Mouse (Mus musculus): ENCODE results near the gene Adcy10. TPM values are rescaled to one million over a fixed set of nuclear protein-coding genes. Genes with fewer than 3 reads are reported as not detected.

Adcy10 gene
- polyA plus RNA-seq, 1 experiment from 2014 or later, result not detected

- DNase-seq (ENCODE audit: low spot score), result no peak
- Histone ChIP-seq H3K9me3 (ENCODE audit: control insufficient read depth, low read length) (no peaks in the 10 kb centered on the region), H3K36me3 (ENCODE audit: control insufficient read depth, insufficient read depth, low read length) (peaks cover 5% of the 10 kb centered on the region; the same call in 1 of the 2 replicates), H3K27me3 (ENCODE audit: control insufficient read depth, insufficient read depth, low read length) (no peaks in the 10 kb centered on the region), H3K4me3 (ENCODE audit: low read depth, low read length) (no peak overlapping the region), H3K4me2 (replicated peaks; ENCODE audit: low read depth) (no peak overlapping the region), H3K27ac (replicated peaks) (0 out of 2 replicates have a peak overlapping the region, but pooled peaks have one; percentile 25), H3K4me1 (replicated peaks; ENCODE audit: control insufficient read depth, insufficient read depth) (no peaks in the 10 kb centered on the region), H3K9ac (ENCODE audit: low read length) (no peak overlapping the region)
- no peak for ATAC-seq (ENCODE audit: low FRiP score, low TSS enrichment)
- TF ChIP-seq CTCF (IDR thresholded peaks at IDR 0.05; ENCODE audit: low read depth) (no peak), EP300 (optimal IDR thresholded peaks at IDR 0.05) (no peak)
- WGBS, result 49% methylated on average over 9 of the region's 9 CpGs
These were observed 125.5 kb downstream of the Adcy10 start for GRCm38 (mm10) chr1:165610321-165610999.

DNA sequence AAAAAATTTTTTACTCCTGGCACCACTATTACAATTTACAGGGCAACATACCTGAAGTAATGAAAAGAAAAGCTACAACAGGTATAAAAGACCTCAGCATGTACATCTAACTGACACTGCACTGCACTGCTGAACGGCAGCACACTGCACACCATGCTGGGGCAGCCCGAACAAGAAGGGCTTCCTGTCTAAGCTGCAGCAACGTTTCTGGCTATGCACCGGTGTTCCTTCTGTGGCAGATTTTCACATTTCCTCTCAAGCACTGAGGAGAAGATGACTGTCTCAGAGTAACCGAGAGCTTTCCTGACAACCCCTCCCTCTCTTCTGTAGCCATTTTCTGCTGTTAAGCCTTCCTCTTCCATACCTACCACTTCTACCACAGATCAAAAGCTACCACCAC is 127.7 kb downstream of the Adcy10 start:
- H3K9ac ChIP-seq (ENCODE audit: low read length), result no peak overlapping the region
- H3K4me1 ChIP-seq (replicated peaks; ENCODE audit: control insufficient read depth, insufficient read depth), result no peaks in the 10 kb centered on the region; the same call in 1 of the 2 replicates
- H3K4me2 ChIP-seq (replicated peaks; ENCODE audit: low read depth), result no peak overlapping the region
- no peak for ATAC-seq (ENCODE audit: low FRiP score, low TSS enrichment)
- TF ChIP-seq EP300 (optimal IDR thresholded peaks at IDR 0.05) (no peak), CTCF (IDR thresholded peaks at IDR 0.05; ENCODE audit: low read depth) (no peak)
- no peak for DNase-seq (ENCODE audit: low spot score)
- H3K4me3 ChIP-seq (ENCODE audit: low read depth, low read length), result no peak overlapping the region
- no peaks in the 10 kb centered on the region for H3K27me3 ChIP-seq (ENCODE audit: control insufficient read depth, insufficient read depth, low read length)
- 63% methylated on average over 5 of the region's 5 CpGs for WGBS
- H3K27ac ChIP-seq (replicated peaks), result no peak overlapping the region
- H3K36me3 ChIP-seq (ENCODE audit: control insufficient read depth, insufficient read depth, low read length), result peaks cover 5% of the 10 kb centered on the region; the same call in 1 of the 2 replicates
- H3K9me3 ChIP-seq (ENCODE audit: control insufficient read depth, low read length), result no peaks in the 10 kb centered on the region

DNA sequence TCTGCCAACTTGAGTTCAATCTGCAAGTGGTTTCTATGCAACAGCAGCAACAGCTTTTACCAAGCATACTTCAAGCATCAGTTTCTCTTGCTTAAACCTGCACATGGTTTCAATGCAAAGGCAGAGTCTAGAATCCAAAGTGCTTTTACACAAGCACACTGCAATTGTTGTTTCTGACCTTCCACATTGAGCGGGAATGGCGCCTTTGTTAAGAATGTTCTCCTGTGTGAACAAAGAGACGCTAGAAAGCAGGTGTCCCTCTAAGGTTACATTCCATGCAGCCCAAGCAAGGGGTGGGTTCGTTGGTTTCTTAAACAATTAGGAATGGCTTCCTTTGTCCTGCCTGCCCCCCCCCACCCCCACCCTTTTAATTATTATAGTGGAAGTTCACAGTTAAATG is 128.9 kb downstream of the Adcy10 start:
- peaks cover 5% of the 10 kb centered on the region; the same call in 1 of the 2 replicates for H3K36me3 ChIP-seq (ENCODE audit: control insufficient read depth, insufficient read depth, low read length)
- H3K4me1 ChIP-seq (replicated peaks; ENCODE audit: control insufficient read depth, insufficient read depth), result no peaks in the 10 kb centered on the region; the same call in 1 of the 2 replicates
- no peak for TF ChIP-seq CTCF (IDR thresholded peaks at IDR 0.05; ENCODE audit: low read depth)
- TF ChIP-seq EP300 (optimal IDR thresholded peaks at IDR 0.05), result no peak
- DNase-seq (ENCODE audit: low spot score) (no peak), ATAC-seq (ENCODE audit: low FRiP score, low TSS enrichment) (no peak)
- 63% methylated on average over 4 of the region's 4 CpGs for WGBS
- no peaks in the 10 kb centered on the region for H3K27me3 ChIP-seq (ENCODE audit: control insufficient read depth, insufficient read depth, low read length)
- H3K9me3 ChIP-seq (ENCODE audit: control insufficient read depth, low read length), result no peaks in the 10 kb centered on the region
- H3K9ac ChIP-seq (ENCODE audit: low read length), result no peak overlapping the region
- H3K27ac ChIP-seq (replicated peaks), result no peak overlapping the region
- no peak overlapping the region for H3K4me3 ChIP-seq (ENCODE audit: low read depth, low read length)
- no peak overlapping the region for H3K4me2 ChIP-seq (replicated peaks; ENCODE audit: low read depth)

GRCm38 (mm10) chr1:165614793-165615192 is 129.8 kb downstream of the Adcy10 start:
- Histone ChIP-seq H3K4me2 (replicated peaks; ENCODE audit: low read depth) (no peak overlapping the region), H3K36me3 (ENCODE audit: control insufficient read depth, insufficient read depth, low read length) (peaks cover 5% of the 10 kb centered on the region; the same call in 1 of the 2 replicates), H3K9me3 (ENCODE audit: control insufficient read depth, low read length) (no peaks in the 10 kb centered on the region), H3K9ac (ENCODE audit: low read length) (no peak overlapping the region), H3K4me3 (ENCODE audit: low read depth, low read length) (no peak overlapping the region), H3K4me1 (replicated peaks; ENCODE audit: control insufficient read depth, insufficient read depth) (no peaks in the 10 kb centered on the region; the same call in 1 of the 2 replicates), H3K27ac (replicated peaks) (no peak overlapping the region), H3K27me3 (ENCODE audit: control insufficient read depth, insufficient read depth, low read length) (no peaks in the 10 kb centered on the region)
- 98% methylated on average over 3 of the region's 3 CpGs for WGBS
- no peak for DNase-seq (ENCODE audit: low spot score)
- TF ChIP-seq CTCF (IDR thresholded peaks at IDR 0.05; ENCODE audit: low read depth), result no peak
- no peak for TF ChIP-seq EP300 (optimal IDR thresholded peaks at IDR 0.05)
- no peak for ATAC-seq (ENCODE audit: low FRiP score, low TSS enrichment)

- Histone ChIP-seq H3K27ac (replicated peaks) (peak overlapping the region; percentile 79), H3K9ac (ENCODE audit: low read length) (no peak overlapping the region), H3K27me3 (ENCODE audit: control insufficient read depth, insufficient read depth, low read length) (no peaks in the 10 kb centered on the region), H3K4me3 (ENCODE audit: low read depth, low read length) (no peak overlapping the region), H3K36me3 (ENCODE audit: control insufficient read depth, insufficient read depth, low read length) (peaks cover 5% of the 10 kb centered on the region; the same call in 1 of the 2 replicates), H3K9me3 (ENCODE audit: control insufficient read depth, low read length) (no peaks in the 10 kb centered on the region), H3K4me1 (replicated peaks; ENCODE audit: control insufficient read depth, insufficient read depth) (no peaks in the 10 kb centered on the region; the same call in 1 of the 2 replicates), H3K4me2 (replicated peaks; ENCODE audit: low read depth) (peak overlapping the region; percentile 31; the same call in 1 of the 2 replicates)
- peak; percentile 45; the same call in 1 of the 2 replicates for ATAC-seq (ENCODE audit: low FRiP score, low TSS enrichment)
- 12% methylated on average over 7 of the region's 7 CpGs for WGBS
- DNase-seq (ENCODE audit: low spot score), result no peak
- TF ChIP-seq CTCF (IDR thresholded peaks at IDR 0.05; ENCODE audit: low read depth) (no peak), EP300 (optimal IDR thresholded peaks at IDR 0.05) (no peak)
These were observed 131.7 kb downstream of the Adcy10 start for GRCm38 (mm10) chr1:165616652-165617051.

Data from stomach, postnatal 0 days (tissue).